Mouse (Mus musculus) erythroblast, embryonic 14.5 days (primary cell): ENCODE results near the gene Iqcg.

Experiments
- GATA1 ChIP-seq: IDR thresholded peaks from 2 replicates; pipeline ENCODE4 v1.6.1; 2012; ENCODE audit warnings: low read length, inconsistent platforms, mixed read lengths
- TAL1 ChIP-seq: IDR thresholded peaks from 3 replicates; pipeline ENCODE4 v1.6.1; 2012; ENCODE audit warnings: low read length, inconsistent platforms, mixed read lengths

- TF ChIP-seq TAL1 (no peak), GATA1 (no peak)
Observed at GRCm38 (mm10) chr16:33082951-33083350, 26.9 kb upstream of the Iqcg start.
